Mouse (Mus musculus) heart, adult 11 months (tissue): ENCODE data around the gene Mum1.

Experiments used
- DNase-seq: peaks from one replicate; pipeline ENCODE4 v3.0.0; 2022

Gene Mum1

GRCm38 (mm10) chr10:80273847-80274246 lies 47.6 kb downstream of the Mum1 start:
- peak; percentile 94 for DNase-seq

DNA sequence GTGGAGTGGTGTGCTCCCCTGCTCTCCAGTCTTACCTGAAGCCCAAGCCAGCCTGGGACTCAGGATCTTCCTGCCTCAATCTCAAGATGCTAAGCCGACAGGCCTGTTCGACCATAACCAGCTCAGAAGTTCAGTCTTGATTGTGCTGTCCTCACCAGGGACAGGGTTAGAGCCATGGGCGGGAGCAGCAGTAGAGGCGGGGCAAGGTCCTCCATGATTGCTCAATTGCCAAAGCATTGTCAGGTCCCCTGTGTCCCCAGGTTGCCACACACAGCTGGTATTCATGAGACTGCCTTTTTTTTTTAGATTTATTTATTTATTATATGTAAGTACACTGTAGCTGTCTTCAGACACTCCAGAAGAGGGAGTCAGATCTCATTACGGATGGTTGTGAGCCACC lies 50.0 kb downstream of the Mum1 start:
- DNase-seq, result no peak

DNA sequence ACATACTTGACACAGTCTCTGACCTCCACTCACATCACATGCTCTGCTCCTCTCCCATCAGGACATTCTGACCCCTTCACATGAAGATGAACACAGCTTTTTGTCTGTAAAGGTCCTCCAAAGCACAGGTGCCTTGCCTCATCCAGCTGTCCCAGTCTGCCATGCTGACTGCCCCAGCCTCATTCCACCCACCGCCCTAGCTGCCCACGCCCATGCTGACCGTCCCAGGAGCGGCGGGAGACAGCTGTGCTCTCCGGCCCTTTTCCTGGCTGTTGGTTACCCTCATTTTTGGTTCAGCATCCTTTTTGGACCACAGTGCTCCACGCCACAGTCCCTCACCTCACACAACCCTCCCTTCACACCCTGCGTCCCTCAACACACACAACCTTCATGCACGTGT lies 52.2 kb downstream of the Mum1 start:
- no peak for DNase-seq

DNA sequence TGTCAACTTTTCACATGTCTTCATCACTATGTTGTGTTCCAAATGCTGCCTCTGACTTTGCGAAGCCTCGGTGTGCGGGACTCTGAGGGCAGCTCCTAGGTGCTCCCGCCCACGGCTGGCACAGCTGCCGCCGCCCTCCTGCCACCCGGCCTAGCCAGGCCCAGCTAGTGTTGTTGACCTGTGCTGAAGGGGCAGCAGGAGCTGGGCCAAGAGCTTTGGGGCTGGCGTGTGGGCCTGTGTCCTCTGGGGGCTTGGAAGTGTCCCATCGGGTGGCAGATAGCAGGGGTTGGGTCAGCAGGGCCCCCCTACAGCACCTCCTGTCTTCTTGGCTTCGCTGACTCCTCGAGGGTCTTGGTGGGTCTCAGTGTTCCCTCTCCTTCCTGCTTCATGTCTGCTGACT lies 53.0 kb downstream of the Mum1 start:
- DNase-seq, result peak; percentile 93

- DNase-seq, result peak; percentile 98
Observed at GRCm38 (mm10) chr10:80281304-80281703, 55.1 kb downstream of the Mum1 start.

GRCm38 (mm10) chr10:80281921-80282371 lies 55.7 kb downstream of the Mum1 start:
- no peak for DNase-seq

GRCm38 (mm10) chr10:80282481-80283441 lies 56.5 kb downstream of the Mum1 start:
- no peak for DNase-seq

- DNase-seq, result no peak
Observed at GRCm38 (mm10) chr10:80285222-80286070, 59.2 kb downstream of the Mum1 start.

DNA sequence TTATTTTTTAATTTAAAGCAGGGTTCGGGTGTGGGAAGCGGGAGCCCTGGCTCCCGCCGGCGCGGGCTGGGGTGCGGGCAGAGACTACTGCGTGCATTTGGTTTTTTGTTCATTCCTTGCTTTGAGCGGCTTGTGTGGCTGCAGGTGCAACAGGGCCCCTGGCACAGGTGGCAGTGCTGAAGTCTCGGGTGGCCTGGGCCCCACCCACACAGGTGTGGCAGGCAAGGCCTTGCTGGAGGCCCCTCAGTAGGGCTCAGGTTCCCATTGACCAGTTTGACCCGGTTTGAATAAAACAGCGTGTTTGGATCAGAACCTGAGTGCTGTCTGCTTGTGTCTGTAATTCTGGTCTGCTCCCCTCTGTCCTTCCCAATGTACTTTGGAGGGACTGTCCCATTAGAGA lies 61.9 kb downstream of the Mum1 start:
- no peak for DNase-seq

DNA sequence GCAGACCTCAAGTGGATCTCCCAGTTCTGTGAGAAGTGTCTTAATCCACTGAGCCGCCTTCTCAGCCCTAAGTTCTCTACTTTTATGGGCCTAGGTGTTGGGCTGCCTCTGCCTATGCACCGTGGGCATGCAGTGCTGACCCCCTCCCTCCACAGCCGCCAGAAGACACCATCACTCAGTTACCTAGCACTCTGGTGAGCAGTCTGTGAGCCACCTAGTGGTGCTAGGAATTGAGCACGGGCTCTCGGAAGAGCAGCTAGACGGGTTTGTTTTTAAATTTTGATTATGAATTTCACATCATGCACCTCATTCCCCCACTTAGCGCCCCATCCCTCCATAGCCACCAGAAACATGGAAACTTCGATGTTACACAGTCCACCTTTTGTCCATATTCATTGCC lies 62.4 kb downstream of the Mum1 start:
- DNase-seq, result no peak

- DNase-seq, result peak; percentile 99
Observed at GRCm38 (mm10) chr10:80292251-80293146, 66.3 kb downstream of the Mum1 start, which contains the start of gene Rps15. Rps15 (plus strand) TSS chr10:80292453.

DNA sequence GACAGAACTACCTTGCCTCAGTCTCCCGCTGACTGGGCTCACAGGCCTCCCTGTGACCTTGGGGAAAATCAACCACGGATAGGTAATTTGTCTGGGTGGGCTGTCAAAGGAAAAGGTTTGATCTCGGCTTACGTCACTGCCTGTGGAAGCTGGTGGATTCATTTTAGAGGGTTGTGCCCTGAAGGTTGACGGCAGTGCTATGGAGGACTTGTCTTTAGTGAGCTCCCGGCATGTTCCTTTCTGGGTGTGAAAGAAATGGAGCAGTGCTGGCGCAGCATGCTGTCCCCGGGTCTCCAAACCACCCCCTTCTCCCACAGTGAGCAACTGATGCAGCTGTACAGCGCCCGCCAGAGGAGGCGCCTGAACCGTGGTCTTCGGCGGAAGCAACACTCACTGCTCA lies 67.1 kb downstream of the Mum1 start:
- no peak for DNase-seq
